Mouse (Mus musculus) kidney, adult 2 months (tissue): ENCODE measurements around the gene Gm37240.

ENCODE experiments used
- CTCF ChIP-seq: fragments of 200-500 bp; conservative IDR thresholded peaks from 2 replicates; pipeline ENCODE4 v1.5.1; 2011; ENCODE audit warnings: low read depth, mild to moderate bottlenecking, control low read depth, low read length, moderate library complexity, mixed read lengths; ENCODE audit not compliant: insufficient read depth, insufficient read length
- POLR2A ChIP-seq: fragments of 200-500 bp; IDR thresholded peaks from one replicate; pipeline ENCODE4 v1.6.1; 2011; ENCODE audit warnings: low read depth, low read length, control low read depth

DNA sequence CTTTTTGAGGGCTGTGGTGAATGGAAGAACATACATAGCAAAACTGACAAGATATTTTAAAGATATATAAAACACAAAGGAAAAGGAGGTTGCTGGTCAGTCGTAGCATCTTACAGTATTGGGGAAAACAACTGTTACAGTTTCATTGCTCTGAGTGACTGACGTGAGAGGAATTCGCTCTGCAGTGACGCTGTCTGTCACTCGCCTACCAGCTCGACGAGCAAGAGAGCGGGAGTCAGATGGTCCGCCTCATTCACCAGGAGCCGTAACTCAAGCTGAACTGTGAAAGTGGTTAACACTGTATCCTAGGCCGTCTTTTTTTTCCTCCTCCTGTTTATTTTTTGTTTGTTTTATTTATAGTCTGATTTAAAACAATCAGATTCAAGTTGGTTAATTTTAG lies 908.6 kb downstream of the Gm37240 start:
- TF ChIP-seq CTCF (no peak), POLR2A (no peak)
